Mouse (Mus musculus): Measurements from ENCODE around the gene Rbm6. TPM values are rescaled to one million over a fixed set of nuclear protein-coding genes. Genes with fewer than 3 reads are reported as not detected.

Rbm6 gene
- total RNA-seq, 2 experiments from 2014 or later: 58.4 to 72.0 TPM

- no peak for DNase-seq
Observed at GRCm38 (mm10) chr9:107747310-107747709, 125.7 kb downstream of the Rbm6 start.

GRCm38 (mm10) chr9:107746679-107747078, 126.4 kb downstream of the Rbm6 start:
- no peak for DNase-seq

GRCm38 (mm10) chr9:107744061-107744460, 129.0 kb downstream of the Rbm6 start:
- no peak for DNase-seq

- no peak for DNase-seq
Observed at GRCm38 (mm10) chr9:107738841-107739202, 134.2 kb downstream of the Rbm6 start.

- peak; percentile 84 to 87 for DNase-seq
Observed at GRCm38 (mm10) chr9:107738020-107738840, 134.8 kb downstream of the Rbm6 start.

GRCm38 (mm10) chr9:107736185-107736485, 136.9 kb downstream of the Rbm6 start:
- no peak for DNase-seq

GRCm38 (mm10) chr9:107735356-107736184, 137.5 kb downstream of the Rbm6 start:
- DNase-seq: no peak

- no peak for DNase-seq
Observed at GRCm38 (mm10) chr9:107734567-107734971, 138.5 kb downstream of the Rbm6 start.

- DNase-seq: no peak
Observed at GRCm38 (mm10) chr9:107729709-107730108, 143.3 kb downstream of the Rbm6 start.

GRCm38 (mm10) chr9:107728919-107729670, 143.9 kb downstream of the Rbm6 start:
- no peak for DNase-seq

- DNase-seq: no peak
Observed at GRCm38 (mm10) chr9:107727041-107727440, 146.0 kb downstream of the Rbm6 start.

GRCm38 (mm10) chr9:107724796-107725195, 148.2 kb downstream of the Rbm6 start:
- no peak for DNase-seq

- no peak for DNase-seq
Observed at GRCm38 (mm10) chr9:107723794-107724531, 149.1 kb downstream of the Rbm6 start.

Other genes with a start within 250 kb of the Rbm6 start
- 100 to 1,000 TPM; 195 to 208 TPM for gene Gnai2, start 237.9 kb downstream of the Rbm6 start, total RNA-seq (2021)
- 10 to 100 TPM; 53.9 to 60.6 TPM for gene Slc38a3, start 203.7 kb downstream of the Rbm6 start, total RNA-seq (2021)
- gene Gnat1, start 193.5 kb downstream of the Rbm6 start, total RNA-seq (2021): not detected
- gene Sema3f, start 162.8 kb downstream of the Rbm6 start, total RNA-seq (2021): 1 to 10 TPM; 4.3 to 4.6 TPM
- 100 to 1,000 TPM; 143 to 166 TPM for gene Rbm5, start 102.2 kb downstream of the Rbm6 start, total RNA-seq (2021)
- gene Mon1a, start 14.9 kb upstream of the Rbm6 start, total RNA-seq (2021): 10 to 100 TPM; 23.0 to 25.5 TPM
- 1 to 10 TPM; 1.6 to 1.7 TPM for gene Mst1r, start 33.6 kb upstream of the Rbm6 start, total RNA-seq (2021)
- not detected for gene Actl11, start 55.2 kb upstream of the Rbm6 start, total RNA-seq (2021)
- 100 to 1,000 TPM; 510 to 566 TPM for gene Camkv, start 62.4 kb upstream of the Rbm6 start, total RNA-seq (2021)
- gene Traip, start 76.9 kb upstream of the Rbm6 start, total RNA-seq (2021): 10 to 100 TPM; 28.2 to 29.2 TPM
- 1 to 10 TPM; 4.6 to 5.2 TPM for gene Uba7, start 102.3 kb upstream of the Rbm6 start, total RNA-seq (2021)
- 1 to 10 TPM; 1.2 to 2.3 TPM for gene Gm20661, start 109.8 kb upstream of the Rbm6 start, total RNA-seq (2021)
- 10 to 100 TPM; 10.3 to 10.6 TPM for gene Inka1, start 112.6 kb upstream of the Rbm6 start, total RNA-seq (2021)
- gene Cdhr4, start 119.3 kb upstream of the Rbm6 start, total RNA-seq (2021): 1 to 10 TPM; 3.7 to 5.5 TPM
- gene Gm20662, start 123.1 kb upstream of the Rbm6 start, total RNA-seq (2021): 1 to 10 TPM; 1.6 to 3.8 TPM
- 100 to 1,000 TPM; 223 to 238 TPM for gene Ip6k1, start 129.3 kb upstream of the Rbm6 start, total RNA-seq (2021)
- 10 to 100 TPM; 16.9 to 17.5 TPM for gene Gmppb, start 176.0 kb upstream of the Rbm6 start, total RNA-seq (2021)
- gene Amigo3, start 179.9 kb upstream of the Rbm6 start, total RNA-seq (2021): 1 to 10 TPM; 1.8 to 2.6 TPM
- not detected for gene Mst1, start 207.2 kb upstream of the Rbm6 start, total RNA-seq (2021)
- gene Rnf123, start 210.1 kb upstream of the Rbm6 start, total RNA-seq (2021): 100 to 1,000 TPM; 104 to 110 TPM
- 10 to 100 TPM; 31.1 to 37.6 TPM for gene Apeh, start 221.4 kb upstream of the Rbm6 start, total RNA-seq (2021)

Data from layer of hippocampus, postnatal 36 days (tissue).